Mouse (Mus musculus) MN1 (cell line): Measurements from ENCODE around the gene Vmn2r75.
"Not testable (repeated sequence)": the region's sequence is repeated elsewhere in the genome, so short reads cannot be mapped to it uniquely, and the experiment has no call there.

ENCODE experiments used
- DNase-seq: peaks from one replicate; pipeline ENCODE4 v3.0.0-alpha.2; 2016; ENCODE audit warnings: low spot score

Gene Vmn2r75

DNA sequence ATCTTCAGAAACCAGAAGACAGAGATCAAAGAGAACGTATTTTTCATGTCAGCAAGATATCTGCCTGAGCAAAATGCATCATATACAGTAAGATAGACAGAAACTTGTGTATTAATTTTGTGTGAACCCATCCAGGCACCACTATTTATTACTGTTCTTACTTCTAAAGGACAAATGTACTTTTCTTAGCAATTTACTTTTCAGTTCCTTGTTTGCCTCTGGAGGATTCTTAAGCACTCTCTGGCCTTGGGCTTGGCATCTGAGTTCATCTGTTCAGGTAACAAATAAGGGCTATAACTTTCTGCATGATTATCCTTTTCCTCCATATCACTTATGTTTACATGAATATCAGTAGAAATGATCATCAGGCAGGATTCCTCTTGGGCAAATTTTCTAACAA lies at the start of gene Vmn2r75:
Vmn2r75 (minus strand) TSS at position 101 of the 400 bp plus-strand sequence.
- not testable (repeated sequence) for DNase-seq

- DNase-seq = no peak
Observed at GRCm38 (mm10) chr7:86211345-86211744, 39.8 kb upstream of the Vmn2r75 start.
